Mouse (Mus musculus) E14TG2a.4 (cell line): ENCODE results near the gene Ptpra.
"Not testable (repeated sequence)": the region's sequence is repeated elsewhere in the genome, so short reads cannot be mapped to it uniquely, and the experiment has no call there.

ENCODE experiments used
- H3K27me3 ChIP-seq: 2 replicates; pipeline ENCODE4 v1.6.1; 2014; ENCODE audit warnings: low read length, control low read depth; ENCODE audit not compliant: insufficient read depth
- H3K36me3 ChIP-seq: 2 replicates; pipeline ENCODE4 v1.6.1; 2014; ENCODE audit warnings: low read length, control low read depth; ENCODE audit not compliant: insufficient read depth
- H3K4me1 ChIP-seq: replicated peaks from 2 replicates; pipeline ENCODE4 v1.6.1; 2014; ENCODE audit warnings: low read depth, low read length, control low read depth
- H3K4me3 ChIP-seq: replicated peaks from 2 replicates; pipeline ENCODE4 v1.5.1; 2014; ENCODE audit warnings: mild to moderate bottlenecking, low read length
- H3K9me3 ChIP-seq: 2 replicates; pipeline ENCODE4 v1.6.1; 2014; ENCODE audit warnings: low read length, control low read depth
- CTCF ChIP-seq: conservative IDR thresholded peaks from 2 replicates; pipeline ENCODE4 v1.5.1; 2014; ENCODE audit warnings: low read length
- NANOG ChIP-seq: IDR thresholded peaks from 2 replicates; pipeline ENCODE4 v1.6.1; 2014; ENCODE audit warnings: borderline replicate concordance, low read length, mixed read lengths
- POU5F1 ChIP-seq: IDR thresholded peaks from 2 replicates; pipeline ENCODE4 v1.6.1; 2014; ENCODE audit warnings: low read length, borderline replicate concordance

The Ptpra gene

GRCm38 (mm10) chr2:130513907-130514306 is 63.8 kb downstream of the Ptpra start:
- no peaks in the 10 kb centered on the region for H3K27me3 ChIP-seq
- H3K4me3 ChIP-seq, result no peak overlapping the region
- H3K9me3 ChIP-seq, result no peaks in the 10 kb centered on the region
- peaks cover under 1% of the 10 kb centered on the region for H3K36me3 ChIP-seq
- peaks cover 5% of the 10 kb centered on the region; the same call in 1 of the 2 replicates for H3K4me1 ChIP-seq
- TF ChIP-seq NANOG (no peak), POU5F1 (no peak), CTCF (no peak)

GRCm38 (mm10) chr2:130515791-130516190 is 65.7 kb downstream of the Ptpra start:
- Histone ChIP-seq H3K9me3 (no peaks in the 10 kb centered on the region), H3K4me1 (peaks cover 5% of the 10 kb centered on the region; the same call in 1 of the 2 replicates), H3K36me3 (peaks cover 12% of the 10 kb centered on the region), H3K4me3 (no peak overlapping the region), H3K27me3 (no peaks in the 10 kb centered on the region)
- TF ChIP-seq NANOG, result no peak
- no peak for TF ChIP-seq POU5F1
- TF ChIP-seq CTCF, result no peak

- H3K36me3 ChIP-seq, result peaks cover 16% of the 10 kb centered on the region
- TF ChIP-seq POU5F1 (no peak), NANOG (no peak), CTCF (no peak)
- no peaks in the 10 kb centered on the region for H3K9me3 ChIP-seq
- H3K4me1 ChIP-seq, result no peaks in the 10 kb centered on the region
- H3K4me3 ChIP-seq, result no peak overlapping the region
- H3K27me3 ChIP-seq, result no peaks in the 10 kb centered on the region
These were observed 71.8 kb downstream of the Ptpra start for GRCm38 (mm10) chr2:130521927-130522326.

GRCm38 (mm10) chr2:130525480-130525879 is 75.4 kb downstream of the Ptpra start:
- not testable (repeated sequence) for H3K9me3 ChIP-seq, H3K4me1 ChIP-seq, H3K36me3 ChIP-seq, H3K4me3 ChIP-seq, H3K27me3 ChIP-seq

GRCm38 (mm10) chr2:130528457-130528856 is 78.4 kb downstream of the Ptpra start:
- H3K4me1 ChIP-seq, result no peaks in the 10 kb centered on the region
- H3K4me3 ChIP-seq, result no peak overlapping the region
- H3K36me3 ChIP-seq, result peaks cover 12% of the 10 kb centered on the region
- H3K9me3 ChIP-seq, result no peaks in the 10 kb centered on the region
- H3K27me3 ChIP-seq, result no peaks in the 10 kb centered on the region
- TF ChIP-seq POU5F1 (no peak), CTCF (no peak), NANOG (no peak)

- Histone ChIP-seq H3K27me3 (no peaks in the 10 kb centered on the region), H3K9me3 (0 out of 2 replicates have a peak, but pooled peaks cover 4% of the 10 kb centered on the region), H3K4me3 (no peak overlapping the region), H3K36me3 (peaks cover 18% of the 10 kb centered on the region), H3K4me1 (no peaks in the 10 kb centered on the region)
- TF ChIP-seq POU5F1 (no peak), NANOG (no peak), CTCF (no peak)
These were observed 79.2 kb downstream of the Ptpra start for GRCm38 (mm10) chr2:130529290-130529689.

GRCm38 (mm10) chr2:130529925-130530324 is 79.8 kb downstream of the Ptpra start:
- Histone ChIP-seq H3K27me3 (no peaks in the 10 kb centered on the region), H3K4me3 (no peak overlapping the region), H3K4me1 (no peaks in the 10 kb centered on the region), H3K9me3 (0 out of 2 replicates have a peak, but pooled peaks cover 4% of the 10 kb centered on the region), H3K36me3 (peaks cover 23% of the 10 kb centered on the region)
- no peak for TF ChIP-seq NANOG
- TF ChIP-seq POU5F1, result no peak
- no peak for TF ChIP-seq CTCF

GRCm38 (mm10) chr2:130532201-130532600 is 82.1 kb downstream of the Ptpra start:
- 0 out of 2 replicates have a peak, but pooled peaks cover 4% of the 10 kb centered on the region for H3K9me3 ChIP-seq
- no peak for TF ChIP-seq POU5F1
- TF ChIP-seq CTCF, result no peak
- TF ChIP-seq NANOG, result no peak
- no peaks in the 10 kb centered on the region for H3K27me3 ChIP-seq
- H3K36me3 ChIP-seq, result peaks cover 24% of the 10 kb centered on the region
- H3K4me1 ChIP-seq, result no peaks in the 10 kb centered on the region
- no peak overlapping the region for H3K4me3 ChIP-seq

GRCm38 (mm10) chr2:130535017-130535416 is 84.9 kb downstream of the Ptpra start:
- TF ChIP-seq POU5F1 (no peak), NANOG (no peak), CTCF (no peak)
- H3K4me3 ChIP-seq, result no peak overlapping the region
- no peaks in the 10 kb centered on the region for H3K4me1 ChIP-seq
- H3K27me3 ChIP-seq, result no peaks in the 10 kb centered on the region
- H3K9me3 ChIP-seq, result 0 out of 2 replicates have a peak, but pooled peaks cover 4% of the 10 kb centered on the region
- H3K36me3 ChIP-seq, result peaks cover 39% of the 10 kb centered on the region
